Mouse (Mus musculus): ENCODE results near the gene Dnajc15.

Gene Dnajc15

DNA sequence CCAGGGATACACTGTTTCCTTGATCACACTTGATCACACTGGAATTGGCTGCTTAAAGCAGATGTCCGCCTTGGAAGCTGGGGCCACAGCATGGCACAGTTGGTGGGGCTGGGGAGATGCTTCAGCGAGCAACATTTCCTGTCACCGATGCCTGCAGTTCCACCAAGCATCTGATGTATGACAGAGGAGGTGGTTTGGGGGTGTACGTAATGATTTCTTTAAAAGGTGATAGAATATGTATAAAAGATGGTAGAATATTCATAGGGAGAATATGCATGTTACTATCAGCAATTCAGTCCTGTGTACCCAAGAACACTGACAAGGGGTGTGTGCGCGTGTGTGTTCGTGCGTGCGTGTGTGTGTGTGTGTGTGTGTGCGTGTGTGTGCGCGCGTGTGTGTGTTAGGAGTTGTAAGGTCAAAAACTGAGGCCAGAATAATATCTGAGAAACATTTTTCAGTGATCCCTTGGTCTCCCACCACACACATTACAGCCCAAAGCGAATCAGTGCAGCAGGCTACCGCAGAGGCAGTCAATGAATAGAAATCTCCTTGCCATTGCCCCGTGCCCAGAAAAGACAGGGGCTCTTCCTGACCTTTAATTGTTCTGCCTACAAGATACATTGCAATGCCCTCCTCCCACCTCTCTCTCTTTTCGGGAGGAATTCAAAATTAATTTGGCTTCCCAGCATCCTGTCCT lies 73.2 kb downstream of the Dnajc15 start:
- no peak for DNase-seq (ENCODE audit: low read depth, low spot score)

DNA sequence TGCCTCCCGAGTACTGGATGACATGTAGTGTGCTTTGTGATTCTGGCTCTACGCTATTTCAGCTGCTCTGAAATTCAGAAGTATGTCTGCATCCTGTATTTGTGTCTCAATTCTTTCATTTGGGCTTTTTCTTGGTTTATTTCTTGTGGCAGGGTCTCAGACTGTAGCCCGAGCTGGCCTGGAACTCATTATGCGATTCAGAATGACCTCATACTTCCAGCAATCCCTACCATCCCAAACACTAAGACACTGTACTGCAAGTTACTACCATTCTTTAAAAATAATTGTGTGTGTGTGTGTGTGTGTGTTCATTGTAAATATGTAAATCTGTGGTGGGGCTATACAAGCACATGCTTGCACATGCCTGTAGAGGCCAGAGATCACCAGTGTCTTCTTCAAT lies 78.4 kb downstream of the Dnajc15 start:
- DNase-seq (ENCODE audit: low read depth, low spot score): no peak

DNA sequence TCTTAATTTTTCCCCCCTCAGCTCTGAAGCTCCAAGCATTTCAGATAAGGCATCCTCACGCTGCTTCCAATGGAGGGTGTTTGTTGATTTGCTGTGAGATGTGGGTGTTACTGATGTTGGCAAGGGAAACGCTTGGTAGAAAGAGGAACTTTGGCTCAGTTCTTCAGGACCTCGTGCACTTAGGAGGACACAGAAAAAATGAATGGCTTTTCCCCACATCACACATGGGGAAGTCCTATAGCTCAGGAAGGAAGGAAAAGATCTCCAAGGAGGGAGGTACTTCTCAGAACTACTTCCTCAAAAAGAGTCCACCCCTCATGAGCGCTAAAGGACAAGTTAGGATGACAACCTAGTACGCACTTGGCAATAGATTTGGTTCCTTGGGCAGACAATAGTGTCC lies 79.7 kb downstream of the Dnajc15 start:
- no peak for DNase-seq (ENCODE audit: low read depth, low spot score)

DNA sequence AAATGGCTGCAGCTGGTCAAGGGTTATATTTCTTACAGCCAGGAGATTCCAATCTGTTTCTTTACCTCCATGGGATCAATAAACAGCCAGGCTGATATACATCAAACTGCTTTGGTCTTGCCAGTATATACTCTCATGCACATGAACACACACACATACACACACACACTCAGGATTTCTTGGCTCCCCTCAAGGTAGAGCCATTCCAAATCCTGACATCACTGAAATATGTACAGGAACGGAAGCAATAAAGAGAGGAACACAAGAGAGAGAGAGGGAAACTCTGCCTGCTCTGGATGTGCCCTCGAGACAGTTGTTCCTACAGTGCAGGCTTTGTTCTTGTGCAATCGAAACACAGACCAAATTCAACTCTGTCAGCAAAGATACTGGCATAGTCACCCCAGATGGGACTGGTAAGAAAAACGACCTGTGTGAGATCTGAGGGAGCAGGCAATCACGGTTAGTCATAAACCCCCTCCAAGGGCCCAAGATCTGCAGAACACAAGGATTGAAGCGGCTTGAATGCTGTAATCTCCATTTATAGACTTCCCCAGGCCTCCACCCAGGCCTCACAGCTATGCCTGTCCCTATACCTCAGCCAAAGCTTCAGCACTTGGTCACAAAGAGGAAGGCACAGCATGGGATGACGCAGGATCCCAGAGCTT lies 80.5 kb downstream of the Dnajc15 start:
- no peak for DNase-seq (ENCODE audit: low read depth, low spot score)

DNA sequence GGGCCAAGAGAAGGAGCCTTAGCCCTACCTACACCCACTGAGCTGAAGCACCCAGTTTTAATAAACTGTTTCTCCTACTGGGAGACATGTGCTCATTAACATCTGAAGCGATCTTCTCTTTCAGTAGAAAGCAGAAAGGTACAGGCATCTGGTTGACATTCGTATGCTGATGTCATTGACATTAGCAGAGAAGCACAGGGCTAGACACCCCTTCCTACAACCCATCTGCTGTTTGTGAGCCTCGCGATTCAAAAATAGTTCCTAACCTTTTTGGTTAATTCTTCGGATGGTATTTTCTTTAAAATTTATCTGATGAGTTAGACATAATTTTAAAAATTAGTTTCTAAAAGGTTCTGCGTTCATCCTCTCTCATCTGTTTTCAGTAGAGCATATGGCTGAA lies 81.9 kb downstream of the Dnajc15 start:
- no peak for DNase-seq (ENCODE audit: low read depth, low spot score)

DNA sequence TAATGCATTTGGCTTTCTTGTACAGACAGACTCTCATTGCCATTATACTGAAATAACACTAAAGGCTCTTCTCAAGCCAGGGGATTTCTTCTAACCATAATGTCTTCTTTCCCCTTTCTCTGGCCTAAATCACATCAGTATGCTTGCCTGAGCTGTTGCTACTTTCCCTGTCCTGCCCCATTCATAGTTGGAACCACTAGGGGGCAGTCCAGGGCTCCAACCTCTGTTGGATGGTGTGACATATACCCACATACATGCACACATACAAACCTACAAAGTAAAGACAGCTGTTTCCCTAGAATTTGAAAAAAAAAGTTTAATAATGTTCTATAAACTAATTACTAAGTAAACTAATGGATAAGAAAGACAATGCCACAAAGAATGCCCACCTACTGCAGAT lies 91.7 kb downstream of the Dnajc15 start:
- peak; percentile 46 for DNase-seq (ENCODE audit: low read depth, low spot score)

DNA sequence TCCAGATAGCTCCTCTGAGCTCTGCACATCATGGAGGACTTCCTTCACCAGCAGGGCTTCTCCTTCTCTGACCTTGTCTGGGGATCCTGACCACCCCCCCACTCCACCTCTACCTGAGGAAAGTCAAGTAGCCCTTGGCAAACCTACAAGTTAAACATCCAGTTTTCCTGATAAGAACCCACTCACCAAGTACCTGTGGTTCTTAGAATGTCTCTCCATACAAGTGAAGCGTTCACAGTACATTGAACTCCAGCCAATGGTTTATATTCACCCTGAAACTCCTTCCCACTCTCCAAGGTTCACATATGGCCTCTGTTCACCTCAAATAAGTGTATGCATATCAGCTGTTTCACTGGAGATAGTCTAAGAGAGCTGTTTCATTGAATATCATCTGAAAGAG lies 97.6 kb downstream of the Dnajc15 start:
- no peak for DNase-seq (ENCODE audit: low read depth, low spot score)

DNA sequence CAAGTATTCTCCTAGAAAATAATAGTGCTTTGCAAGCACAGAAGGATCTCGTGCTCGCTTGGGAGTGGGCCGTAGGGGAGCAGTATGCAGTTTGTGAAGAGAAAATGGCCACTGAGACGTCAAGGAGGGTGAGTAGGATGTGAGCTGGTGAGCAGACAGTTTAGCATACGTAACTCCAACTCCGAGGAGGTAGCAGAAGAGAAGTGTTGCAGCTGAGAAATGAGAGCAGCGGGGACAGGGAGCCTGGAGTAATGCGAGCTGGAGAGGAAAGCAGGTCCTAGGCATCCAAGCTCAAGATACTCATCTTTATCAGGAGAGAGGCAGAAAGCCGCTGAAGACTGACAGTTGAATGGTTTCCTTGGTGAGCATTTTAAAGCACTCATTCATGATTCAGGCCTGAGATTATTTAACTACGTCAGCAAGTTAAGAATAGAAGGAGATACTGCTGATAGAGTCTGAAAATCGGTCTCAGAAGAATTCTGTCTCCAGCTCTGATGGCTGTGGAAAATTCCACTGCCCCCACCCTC lies 98.9 kb downstream of the Dnajc15 start:
- no peak for DNase-seq (ENCODE audit: low read depth, low spot score)

DNA sequence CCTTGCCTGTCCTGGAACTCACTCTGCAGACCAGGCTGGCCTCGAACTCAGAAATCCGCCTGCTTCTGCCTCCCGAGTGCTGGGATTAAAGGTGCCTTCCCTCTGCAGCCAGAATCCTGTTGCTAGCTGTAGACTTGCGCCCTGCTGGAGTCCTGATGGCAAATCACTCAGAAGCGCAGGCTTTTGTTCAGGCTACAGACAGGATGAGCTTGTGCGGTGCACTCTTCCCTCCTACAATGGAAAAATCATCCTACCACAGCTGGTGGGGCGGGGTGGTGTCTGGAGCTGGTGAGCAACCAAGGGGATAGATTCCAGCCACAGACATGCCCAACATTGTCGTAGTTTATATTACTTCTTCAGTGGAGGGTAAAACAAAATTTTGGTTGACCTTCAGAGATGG lies 101.6 kb downstream of the Dnajc15 start:
- peak; percentile 86 for DNase-seq (ENCODE audit: low read depth, low spot score)

DNA sequence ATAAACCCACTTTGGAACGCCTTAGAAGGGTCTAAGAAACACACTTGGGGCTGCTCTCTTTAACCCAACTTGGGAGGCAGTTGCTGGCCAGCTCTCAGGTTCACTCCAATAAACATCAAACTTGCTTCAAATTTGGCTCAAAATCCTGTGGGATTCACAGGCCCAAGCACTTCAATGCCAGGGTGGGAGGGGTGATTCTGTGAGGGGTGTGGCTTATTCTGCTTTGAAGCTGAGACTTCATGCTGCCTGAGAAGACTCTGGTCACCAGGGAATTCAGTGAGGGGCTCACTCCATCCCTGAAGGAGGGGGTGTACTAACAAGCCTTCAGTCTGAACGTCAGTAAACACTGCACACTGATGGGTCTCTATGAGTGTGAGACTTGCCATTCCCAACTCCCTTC lies 103.3 kb downstream of the Dnajc15 start:
- DNase-seq (ENCODE audit: low read depth, low spot score): no peak

Measured in R1 (cell line).